Mouse (Mus musculus): Measurements from ENCODE around the gene Tinag.
"Not testable (repeated sequence)": the region's sequence is repeated elsewhere in the genome, so short reads cannot be mapped to it uniquely, and the experiment has no call there.

Gene Tinag

DNA sequence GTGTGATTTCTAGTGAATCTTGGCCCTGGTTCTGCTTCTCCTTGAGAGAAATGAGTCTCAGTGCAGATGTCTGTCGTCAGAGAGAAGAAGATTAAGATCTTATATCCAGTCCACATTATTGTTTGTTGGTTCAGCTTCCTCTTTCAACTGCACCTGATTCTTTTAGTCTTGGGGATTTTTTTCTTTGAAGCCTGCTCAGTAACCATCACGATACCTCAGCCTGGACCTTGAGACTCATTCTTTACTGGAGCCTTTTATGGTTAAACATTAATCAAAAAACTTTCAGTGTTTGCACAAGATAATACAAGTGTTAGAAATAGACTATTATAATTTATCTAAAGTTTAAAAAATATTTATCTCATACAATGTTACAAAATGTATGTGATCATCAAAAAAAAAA, at the start of gene Tinag:
TSS of gene Tinag (minus strand) at position 210 of the 400 bp plus-strand sequence.
- DNase-seq (ENCODE audit: extremely low spot score, low spot score) = no peak

DNA sequence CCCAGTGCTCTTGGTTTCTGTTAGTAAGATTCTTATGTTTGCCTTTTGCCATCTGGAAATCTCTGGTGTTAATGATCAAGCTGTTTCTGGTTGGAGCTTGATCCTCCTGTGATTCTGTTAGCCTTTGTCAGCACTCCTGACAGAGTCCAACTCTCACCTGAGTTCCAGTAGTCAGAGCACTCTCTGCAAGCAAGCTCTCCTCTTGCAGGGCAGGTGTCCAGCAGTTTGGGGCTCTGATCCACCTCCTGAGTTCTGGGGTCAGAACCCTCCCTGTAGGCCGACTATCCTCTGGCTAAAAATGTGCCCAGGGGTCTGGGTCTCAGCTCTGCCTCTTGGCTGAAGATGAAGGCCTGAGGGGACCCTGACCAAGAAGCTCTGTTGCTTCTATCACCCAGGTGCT, 37.6 kb upstream of the Tinag start:
- DNase-seq (ENCODE audit: extremely low spot score, low spot score) = not testable (repeated sequence)

DNA sequence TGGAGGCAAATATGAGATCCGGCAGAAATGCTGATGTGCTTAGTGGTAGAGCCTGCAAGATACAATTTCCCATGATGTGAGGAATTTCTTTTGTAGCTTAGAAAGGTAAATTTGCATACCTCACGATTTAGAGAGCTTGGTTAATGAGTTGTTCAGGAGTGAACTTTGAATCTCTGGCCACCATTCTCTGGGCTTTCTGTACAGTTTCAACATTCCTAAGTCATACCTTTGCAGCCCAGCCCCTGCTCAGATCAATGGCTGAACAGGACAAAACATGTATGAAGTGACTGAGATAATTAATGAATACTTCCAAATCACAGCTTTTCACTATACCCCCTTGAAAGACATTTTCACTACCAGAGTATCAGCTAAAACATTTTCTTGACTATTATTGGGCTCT, 26.1 kb upstream of the Tinag start:
- no peak for DNase-seq (ENCODE audit: extremely low spot score, low spot score)

DNA sequence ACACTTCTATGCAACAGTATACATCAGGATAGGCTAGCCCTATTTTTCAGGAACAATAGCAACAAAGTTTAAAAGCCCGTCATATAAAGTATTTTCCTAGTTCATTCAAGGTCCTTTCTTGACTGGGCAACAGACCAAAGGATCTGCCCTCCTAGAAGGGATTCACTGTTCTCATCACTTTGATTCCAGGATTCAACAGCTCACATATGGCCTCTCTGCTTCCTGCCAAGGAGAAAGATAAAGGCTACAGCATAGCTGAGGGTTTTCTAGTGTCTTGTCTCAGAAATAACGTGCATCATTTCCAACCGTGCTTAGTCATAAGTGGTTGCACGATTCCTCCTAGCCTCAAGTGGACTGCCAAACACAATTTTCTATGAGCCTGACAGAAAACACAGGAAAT, 11.0 kb upstream of the Tinag start:
- no peak for DNase-seq (ENCODE audit: extremely low spot score, low spot score)

DNA sequence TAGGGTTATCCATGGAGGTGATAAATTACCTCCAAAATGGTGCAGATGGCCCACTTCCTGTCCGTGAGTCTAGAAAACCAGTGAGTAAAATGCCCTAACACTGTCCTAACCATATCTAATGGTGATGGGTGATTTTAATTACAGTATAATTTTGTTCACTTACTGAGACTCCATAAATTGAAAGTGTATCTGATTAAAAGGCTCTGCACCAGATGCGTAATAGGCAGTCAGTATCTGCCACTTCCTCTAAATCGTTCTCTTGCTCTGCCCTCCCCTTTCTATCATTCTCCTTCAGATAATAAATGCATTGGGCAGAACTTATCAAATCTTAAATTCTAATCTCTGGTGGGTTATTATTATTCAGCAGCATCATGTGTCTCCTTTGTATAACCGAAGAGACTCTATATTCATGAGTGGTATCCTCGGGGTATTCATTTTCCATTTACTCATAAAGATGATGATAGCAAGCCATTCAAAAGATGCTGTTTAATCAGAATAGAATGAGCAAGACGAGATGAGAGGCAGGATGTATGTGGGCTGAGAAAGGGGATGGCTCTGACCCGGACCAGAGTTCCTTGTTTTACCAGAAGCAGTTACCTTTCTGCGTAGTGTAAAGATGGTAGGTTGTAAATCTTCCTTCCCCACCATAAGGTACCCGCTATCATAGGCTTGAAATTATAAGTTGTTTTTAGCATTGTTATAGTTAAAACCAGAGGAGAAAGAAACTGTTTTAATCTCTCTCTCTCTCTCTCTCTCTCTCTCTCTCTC, 9.0 kb upstream of the Tinag start:
- no peak for DNase-seq (ENCODE audit: extremely low spot score, low spot score)

DNA sequence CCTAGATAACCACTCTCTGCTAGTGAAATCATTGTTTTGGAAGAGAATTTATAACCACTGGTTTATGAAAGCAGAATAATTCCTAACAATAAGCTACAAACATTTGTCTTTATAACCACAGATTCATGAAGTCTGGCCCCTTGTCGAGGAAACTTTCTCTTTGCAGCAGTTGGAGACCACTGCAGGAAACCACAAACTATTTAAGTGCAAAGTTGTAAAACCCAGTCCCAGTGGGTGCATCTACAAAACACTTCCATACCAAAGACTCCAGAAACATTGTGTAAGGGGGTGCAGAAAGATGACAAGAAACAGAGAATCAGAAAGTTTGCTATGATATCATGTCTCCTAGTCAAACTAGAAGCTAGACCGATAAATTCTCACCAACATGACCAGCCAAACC, 5.8 kb upstream of the Tinag start:
- no peak for DNase-seq (ENCODE audit: extremely low spot score, low spot score)

DNA sequence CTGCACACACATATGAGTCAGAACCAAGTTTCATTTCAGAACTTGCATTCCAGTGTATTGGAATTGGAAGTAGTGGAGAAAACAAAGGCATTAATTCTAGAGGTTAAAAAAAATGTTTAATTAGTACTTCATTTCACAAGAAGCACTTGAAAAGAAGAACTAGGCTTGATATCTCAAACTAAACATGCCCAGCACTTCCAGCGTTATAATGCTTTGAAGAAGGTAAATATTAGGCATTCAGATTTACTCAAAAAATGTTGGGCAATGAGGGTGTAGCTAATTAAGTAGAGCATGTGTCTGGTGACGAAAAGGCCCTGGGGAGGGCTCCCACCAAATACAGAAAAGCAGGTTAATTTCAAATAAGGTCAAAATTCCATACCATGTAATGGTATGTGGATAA, 4.1 kb upstream of the Tinag start:
- DNase-seq (ENCODE audit: extremely low spot score, low spot score) = no peak

DNA sequence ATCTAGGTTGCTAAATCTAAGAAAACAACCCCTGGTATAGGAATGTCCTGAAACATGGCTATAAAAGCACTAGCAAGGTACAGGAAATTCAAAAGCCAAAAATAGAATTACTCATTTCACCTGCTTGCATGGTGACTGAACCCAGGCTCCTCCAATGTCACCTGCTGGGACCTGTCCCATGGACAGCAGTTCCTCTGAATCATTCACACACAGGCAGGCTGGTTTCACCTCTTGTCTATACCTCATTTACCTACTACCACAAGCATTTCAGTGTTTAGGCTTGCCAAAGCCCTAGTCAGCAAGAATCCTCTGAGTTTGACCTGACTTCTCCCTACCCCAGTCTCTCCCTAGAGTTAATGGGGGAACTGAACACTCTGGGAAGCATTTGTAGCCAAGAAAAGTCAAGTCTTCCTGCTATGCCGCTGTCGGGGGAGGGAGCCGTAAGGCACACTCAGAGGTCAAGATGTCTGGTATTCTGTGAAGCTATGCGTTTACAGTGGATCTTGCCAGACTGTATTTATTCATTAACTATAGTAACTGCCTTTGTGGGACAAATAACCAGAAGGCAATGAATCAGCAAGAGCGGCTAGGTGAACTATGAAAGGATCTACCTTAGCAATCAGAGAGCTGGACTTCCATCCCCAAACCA, 597 bp upstream of the Tinag start:
- DNase-seq (ENCODE audit: extremely low spot score, low spot score) = no peak

DNA sequence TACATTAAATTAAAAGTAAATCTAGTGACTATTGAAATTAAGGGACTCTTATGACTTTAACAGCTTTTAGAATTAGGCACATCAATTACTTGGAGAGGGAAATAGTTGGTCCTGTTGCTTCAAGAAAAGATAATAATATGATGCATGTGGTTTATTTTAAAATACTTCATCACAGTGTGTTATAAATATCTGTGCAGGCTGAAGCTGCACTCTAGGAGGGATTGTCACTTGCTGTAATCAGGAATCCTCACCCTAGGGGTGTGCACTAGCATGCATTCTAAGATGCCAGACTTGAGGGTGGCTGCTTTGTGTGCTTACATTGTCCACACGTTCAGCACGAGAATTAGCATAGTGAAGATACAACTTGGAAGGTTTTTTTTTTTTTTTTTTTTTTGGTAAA, 10.2 kb downstream of the Tinag start:
- no peak for DNase-seq (ENCODE audit: extremely low spot score, low spot score)

DNA sequence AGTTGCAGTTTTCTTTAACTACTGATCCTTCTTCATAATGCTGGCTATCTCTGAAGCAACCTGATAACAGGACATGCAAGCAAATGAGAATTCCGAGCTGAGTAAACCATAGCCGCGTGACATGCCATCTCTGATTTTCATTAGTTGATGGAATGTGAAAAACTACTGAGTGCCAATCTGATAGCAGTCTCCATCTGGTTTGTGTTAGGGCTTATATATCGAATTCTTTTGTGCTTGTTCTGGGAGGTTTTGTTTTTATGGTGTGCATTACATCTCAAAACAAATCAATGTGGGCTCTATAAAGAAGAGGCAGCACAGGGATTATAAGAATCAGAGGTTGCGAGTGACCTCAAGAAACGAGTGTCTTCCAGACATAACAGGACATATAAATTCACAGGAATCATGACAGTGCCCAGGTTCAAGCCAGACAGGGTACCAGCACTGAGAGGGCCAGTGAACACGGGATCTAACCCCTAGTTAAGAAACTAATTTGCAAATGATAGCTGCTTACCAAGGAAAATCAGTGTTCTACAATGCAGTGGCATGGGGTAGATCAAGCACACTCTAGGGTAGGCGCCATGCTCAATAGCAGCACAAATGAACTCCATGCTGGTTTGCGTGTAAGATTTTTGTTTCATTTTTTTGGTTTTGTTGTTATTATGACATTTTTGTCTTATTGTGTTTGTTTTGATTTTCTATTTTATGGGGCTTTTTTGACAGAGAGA, 13.0 kb downstream of the Tinag start:
- no peak for DNase-seq (ENCODE audit: extremely low spot score, low spot score)

DNA sequence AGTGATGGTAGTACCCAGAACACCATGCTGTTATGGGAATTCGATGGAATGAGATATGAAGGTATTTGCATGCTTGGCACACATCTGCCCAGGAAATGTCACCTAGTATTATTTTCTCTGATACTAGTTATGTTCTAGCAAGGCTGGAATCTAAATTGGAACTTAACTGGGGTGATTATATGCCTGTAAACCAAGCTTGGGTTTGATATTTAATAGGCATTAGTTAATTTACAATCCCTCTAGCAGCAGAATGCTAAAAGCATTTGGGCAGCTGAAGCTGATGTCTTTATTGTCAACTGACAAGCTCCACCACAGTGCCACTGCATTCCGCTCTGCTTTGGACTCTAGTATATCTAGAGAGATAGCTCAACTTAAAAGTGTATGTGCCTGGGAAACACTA, 20.3 kb downstream of the Tinag start:
- DNase-seq (ENCODE audit: extremely low spot score, low spot score) = no peak

DNA sequence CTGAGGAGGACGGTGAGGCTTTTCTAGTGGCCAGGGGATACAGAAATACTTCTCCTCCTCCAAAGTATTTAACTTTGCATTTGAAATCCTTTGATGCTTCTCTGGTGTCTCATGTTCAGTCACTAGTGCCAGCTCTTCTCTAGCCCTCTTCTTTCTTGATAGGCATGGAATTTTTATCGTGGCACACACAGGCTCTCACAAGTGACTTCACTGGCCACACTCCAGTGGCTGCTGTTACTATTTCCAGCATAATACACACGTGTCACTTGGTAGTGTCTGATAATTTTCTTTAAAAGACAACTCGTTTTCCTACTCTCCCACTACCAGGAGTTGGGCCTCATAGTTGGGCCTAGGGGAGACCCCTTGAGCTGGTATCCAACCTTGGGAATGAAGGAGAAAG, 26.7 kb downstream of the Tinag start:
- DNase-seq (ENCODE audit: extremely low spot score, low spot score) = no peak

DNA sequence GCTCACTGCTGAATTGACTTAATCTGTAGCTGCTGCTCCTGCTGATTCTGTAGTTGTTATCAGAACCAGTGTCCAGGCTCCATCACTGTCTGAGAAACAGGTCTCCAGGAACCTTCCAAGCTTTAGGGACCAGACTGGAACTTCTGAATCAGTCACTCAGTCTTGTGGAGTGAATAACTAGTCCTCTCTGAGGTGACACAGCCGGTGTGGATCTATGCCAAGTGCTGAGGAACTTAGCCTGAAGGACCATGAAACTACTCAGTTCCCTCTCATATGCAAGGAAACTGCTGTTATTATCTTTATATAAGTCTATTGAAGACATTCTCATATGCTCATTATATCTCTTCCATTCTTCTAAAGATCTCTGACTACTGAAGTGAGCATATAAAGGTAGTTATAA, 49.6 kb downstream of the Tinag start:
- no peak for DNase-seq (ENCODE audit: extremely low spot score, low spot score)

DNA sequence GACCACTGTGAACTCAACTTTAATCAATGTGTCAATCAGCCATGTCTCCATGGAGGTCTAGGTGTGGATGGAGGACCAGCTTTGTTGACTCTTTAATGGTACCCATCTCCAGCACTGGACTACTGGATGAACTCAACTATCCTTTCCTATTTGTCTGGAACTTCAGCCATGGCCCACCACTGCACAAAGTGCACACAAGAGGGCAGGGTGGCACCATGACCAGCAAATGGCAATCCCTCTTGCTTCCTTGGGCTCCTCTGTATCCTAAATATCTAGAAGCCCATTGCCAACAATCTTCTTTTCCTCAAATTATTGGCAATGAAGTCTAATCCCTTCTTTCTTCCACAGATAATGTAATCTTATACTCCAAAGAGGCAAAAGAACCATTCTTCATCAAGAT, 55.6 kb downstream of the Tinag start:
- no peak for DNase-seq (ENCODE audit: extremely low spot score, low spot score)

DNA sequence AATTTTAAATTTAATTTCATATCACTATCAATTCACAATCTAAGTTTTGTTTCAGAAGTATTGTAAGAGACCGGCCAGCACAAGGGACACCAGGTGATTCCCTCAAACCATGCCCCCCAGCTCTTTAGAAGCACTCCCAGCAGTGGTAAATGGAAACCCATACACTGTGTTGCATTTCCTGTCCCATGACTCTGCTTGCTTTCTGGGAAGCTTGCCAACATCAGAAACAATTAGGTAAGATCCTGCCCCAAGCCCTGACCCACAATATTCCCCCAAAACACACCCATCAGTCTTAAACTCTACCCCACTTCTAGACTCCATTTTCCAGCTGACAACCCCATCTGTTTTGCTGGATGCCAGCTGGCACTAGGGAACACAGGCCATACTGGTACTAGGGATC, 110.8 kb downstream of the Tinag start:
- no peak for DNase-seq (ENCODE audit: extremely low spot score, low spot score)

DNA sequence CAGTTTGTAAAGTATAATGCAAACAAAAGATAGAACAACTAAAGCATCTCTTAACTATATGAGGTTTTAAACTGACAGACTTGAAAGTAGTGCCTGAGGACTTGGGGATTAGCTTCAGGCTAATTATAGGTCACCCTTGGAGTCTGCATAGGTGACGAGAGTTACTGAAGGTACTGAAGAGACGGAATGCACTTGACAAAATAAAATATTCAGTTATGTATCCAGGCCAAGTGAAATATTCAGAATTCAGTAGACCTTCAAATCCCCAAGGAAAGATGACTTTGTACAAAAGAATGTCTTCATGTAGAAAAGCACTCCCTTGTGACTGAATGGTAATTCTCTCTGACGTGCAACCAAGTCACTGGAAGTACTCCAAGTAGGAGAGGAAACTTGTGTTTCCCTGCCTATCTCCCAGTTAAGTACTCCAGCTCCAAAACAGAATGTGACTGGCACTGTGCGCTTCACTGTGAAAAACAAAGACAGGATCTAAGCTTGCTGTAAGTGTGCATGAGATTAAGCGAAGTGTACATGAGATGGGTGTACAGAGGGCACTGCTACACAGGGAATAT, 130.4 kb downstream of the Tinag start:
- no peak for DNase-seq (ENCODE audit: extremely low spot score, low spot score)
